Mouse (Mus musculus) left cerebral cortex, adult 18-20 months (tissue): ENCODE data around the gene Zswim5. TPM values are rescaled to one million over a fixed set of nuclear protein-coding genes. Genes with fewer than 3 reads are reported as not detected.
A peak's percentile ranks its signal among the peaks of the same experiment; 100 is the strongest.
"Not testable (repeated sequence)": the region's sequence is repeated elsewhere in the genome, so short reads cannot be mapped to it uniquely, and the experiment has no call there.

ENCODE experiments used
- DNase-seq, 2 experiments: peaks; one replicate each; pipeline ENCODE4 v3.0.0; 2021 to 2022; ENCODE audit warnings: low spot score in 2 of 2, mixed read lengths in 1 of 2
- long read RNA-seq, 2 experiments: library from polyadenylated mRNA; stranded (forward); transcript quantifications; one replicate each; pipeline ENCODE4 v2.0.0; 2021
- total RNA-seq, 2 experiments: library from RNA; stranded (reverse); gene quantifications; 2 replicates each; pipeline ENCODE4 v1.2.3; 2021

Gene Zswim5
- total RNA-seq: 10 to 100 TPM in 1 of 2 experiments, 1 to 10 TPM in 1; 9.6 to 10.9 TPM
- long read RNA-seq, experiment 1, full-length matches to known transcripts: 2 of 4 reads
- long read RNA-seq, experiment 1, partial matches to known transcripts: 2 of 4 reads
- long read RNA-seq, experiment 1, other reads (novel, unspliced or antisense): 0 of 4 reads
- long read RNA-seq, experiment 2, full-length matches to known transcripts: 1 of 3 reads
- long read RNA-seq, experiment 2, partial matches to known transcripts: 1 of 3 reads
- long read RNA-seq, experiment 2, other reads (novel, unspliced or antisense): 1 of 3 reads

DNA sequence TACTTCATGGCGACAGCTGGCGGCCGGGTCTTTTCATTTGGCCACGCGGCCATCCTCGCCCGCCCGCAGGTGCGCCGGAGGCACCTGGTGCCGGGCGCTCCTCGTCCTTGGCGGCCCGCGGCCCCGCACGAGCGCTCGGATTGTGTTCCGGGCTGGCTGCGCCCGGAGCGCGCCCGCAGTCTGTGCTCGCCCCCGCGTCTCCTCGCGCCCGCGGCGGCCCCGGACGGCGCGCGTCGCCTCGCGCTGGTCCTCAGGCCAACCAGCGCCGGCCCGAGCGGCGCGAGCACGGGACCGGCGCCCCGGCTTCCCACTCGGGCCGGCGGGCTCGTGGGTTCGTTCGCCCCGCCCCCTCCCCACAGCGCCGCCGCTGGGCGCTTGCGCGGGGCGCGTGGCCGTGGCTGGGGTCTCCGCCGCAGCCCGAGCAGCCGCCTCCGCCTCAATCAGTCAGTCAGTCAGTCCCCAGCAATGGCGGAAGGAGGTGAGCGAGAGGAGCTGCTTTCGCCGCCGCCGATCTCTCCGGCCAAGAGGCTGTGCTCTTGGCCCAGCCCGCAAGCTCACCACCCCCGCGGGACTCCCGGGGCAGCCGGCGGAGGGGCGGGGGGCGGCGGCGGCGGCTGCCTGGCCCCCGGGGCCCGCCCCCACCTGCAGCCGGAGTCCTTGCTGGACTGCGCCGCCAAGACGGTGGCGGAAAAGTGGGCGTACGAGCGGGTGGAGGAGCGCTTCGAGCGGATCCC is at the start of gene Zswim5:
Gene Zswim5 (plus strand): TSS at position 382 of the 734 bp plus-strand sequence.
- peak; percentile 63 to 83 for DNase-seq

DNA sequence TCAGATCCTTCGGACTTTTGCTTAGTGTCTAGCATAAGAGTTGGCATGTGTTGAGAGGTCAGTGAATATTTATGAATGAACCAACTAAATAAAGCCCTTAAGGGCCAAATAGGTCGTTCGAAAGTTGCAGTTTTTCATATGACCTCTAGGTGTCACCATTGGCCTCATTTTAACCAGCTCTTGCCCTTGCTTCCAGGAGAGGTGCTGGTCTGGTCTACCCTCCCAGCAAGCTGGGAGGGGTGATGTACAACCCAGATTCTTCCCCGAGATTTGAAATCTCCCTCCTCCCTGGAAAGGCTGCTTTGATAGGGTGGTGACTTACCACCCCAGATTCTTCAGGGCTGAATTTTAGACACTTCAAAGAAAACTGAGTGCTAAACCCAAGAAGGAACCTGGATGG is 49.4 kb upstream of the Zswim5 start:
- no peak for DNase-seq

DNA sequence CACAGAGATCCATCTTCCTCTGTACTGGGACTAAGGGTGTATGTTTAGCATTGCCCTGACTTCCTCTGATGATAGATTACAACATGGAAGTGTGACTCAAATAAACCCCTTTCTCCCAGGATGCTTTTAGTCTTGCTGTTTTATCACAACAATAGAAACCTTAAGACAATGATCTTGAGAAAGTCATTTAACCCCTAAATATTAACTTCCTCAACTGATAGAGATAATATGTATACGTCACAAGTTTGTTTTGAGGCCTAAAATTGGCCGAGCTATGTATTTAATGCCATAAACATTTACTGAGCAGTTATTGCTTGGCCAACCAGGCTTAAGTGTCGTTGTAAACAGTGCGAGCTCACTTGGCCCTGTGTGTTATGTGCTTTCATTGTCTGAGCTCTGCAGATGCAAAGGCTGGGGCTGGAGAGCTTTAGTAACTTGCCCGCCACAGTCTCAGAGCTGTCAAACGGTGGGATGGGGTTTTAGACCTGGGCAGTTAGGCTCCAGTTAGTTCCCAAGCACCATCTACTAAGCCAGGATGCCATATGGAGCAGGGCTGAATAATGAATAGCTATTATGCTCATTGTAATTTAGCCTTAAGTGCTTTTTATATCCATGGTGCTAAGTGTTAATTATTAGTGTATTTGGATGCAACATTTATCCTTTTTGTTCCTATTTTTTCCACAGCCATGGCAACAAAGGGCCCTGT is 47.7 kb upstream of the Zswim5 start:
- no peak for DNase-seq

DNA sequence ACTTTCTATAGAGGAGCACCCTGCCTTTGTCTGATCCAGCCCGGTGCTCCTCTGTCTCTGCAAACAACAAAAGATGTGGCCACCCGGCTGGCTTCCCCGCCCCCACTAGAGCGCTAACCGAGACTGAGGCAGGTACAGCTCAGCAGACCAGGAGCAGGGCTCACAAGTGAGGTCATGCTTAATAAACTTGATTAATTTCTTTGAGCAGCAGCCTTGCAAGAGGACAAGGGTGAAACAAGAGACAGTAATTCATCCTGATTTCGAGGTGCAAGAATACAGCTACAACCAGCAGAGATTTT is 47.2 kb upstream of the Zswim5 start:
- DNase-seq: no peak

DNA sequence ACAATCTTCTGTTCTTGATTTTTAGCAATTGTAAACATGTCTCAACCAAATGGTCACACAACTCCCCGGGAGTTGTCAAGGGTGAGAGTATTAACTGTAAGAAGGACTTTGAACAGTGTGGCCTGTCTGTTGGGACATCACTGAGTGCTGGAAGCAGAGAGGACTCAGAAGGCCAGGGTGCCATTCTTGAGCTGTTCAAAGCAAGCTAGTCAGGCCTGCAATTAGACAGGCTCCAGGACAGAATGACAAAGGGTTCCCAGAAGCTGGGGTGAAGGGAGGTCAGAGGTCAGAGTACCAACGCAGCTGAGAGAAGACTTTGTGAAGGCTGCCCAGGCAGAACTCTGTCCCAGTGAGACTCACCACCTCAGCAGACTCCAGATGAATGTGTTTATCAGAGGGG is 38.2 kb upstream of the Zswim5 start:
- no peak for DNase-seq

DNA sequence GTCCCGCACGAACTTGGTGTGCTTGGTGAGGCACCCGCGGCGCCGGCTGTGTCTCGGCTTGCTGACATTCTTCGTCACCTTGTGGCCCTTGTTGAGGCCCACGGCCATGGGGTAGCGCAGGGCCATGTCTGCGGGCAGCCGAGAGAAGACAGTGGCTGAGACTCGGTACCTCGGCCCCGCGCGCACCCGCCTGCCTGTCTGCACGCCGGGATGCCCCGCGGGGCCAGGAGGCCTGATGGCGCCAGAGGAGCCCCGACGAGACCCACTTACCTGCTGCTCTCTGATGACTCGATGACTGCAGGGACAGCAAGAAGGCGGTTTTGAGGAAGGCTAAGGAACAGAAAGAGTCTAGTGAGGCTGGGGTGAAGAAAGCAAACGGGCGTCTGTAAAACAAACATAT is 37.1 kb upstream of the Zswim5 start:
- not testable (repeated sequence) for DNase-seq

DNA sequence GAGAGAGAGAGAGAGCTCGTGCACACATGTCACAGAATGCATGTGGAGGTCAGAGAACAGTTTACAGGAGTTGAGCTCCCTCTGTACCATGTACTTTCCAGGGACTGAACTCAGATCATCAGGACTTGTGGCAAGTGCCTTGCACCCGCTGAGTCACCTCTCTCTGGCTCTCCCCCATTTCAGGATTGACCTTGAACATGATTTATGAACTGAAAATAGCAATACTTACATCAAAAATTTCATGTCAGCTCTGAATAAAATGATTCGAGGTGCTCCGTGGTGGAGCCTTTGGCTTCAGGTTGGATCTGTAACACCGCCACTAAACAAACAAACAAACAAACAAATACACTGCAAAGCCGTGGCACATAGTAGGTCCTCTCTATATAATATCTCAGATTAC is 36.3 kb upstream of the Zswim5 start:
- no peak for DNase-seq

DNA sequence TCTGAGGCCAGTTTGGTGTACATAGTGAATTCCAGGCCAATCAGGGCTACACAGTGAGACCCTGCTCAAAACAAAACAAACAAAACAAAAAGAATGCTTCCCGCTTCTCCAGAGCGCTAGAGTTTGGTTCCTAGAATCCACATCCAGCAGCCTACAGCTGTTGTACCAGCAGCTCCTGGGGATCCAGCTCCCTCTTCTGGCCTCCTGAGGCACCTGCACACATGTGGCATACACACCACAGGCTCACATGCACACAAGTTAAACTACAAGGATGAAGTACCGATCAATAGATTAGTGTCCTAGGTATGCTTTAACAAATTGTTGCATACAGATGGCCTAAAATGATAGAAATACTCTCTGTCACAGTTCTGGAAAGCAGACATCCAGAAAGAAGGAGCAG is 32.9 kb upstream of the Zswim5 start:
- DNase-seq: no peak

DNA sequence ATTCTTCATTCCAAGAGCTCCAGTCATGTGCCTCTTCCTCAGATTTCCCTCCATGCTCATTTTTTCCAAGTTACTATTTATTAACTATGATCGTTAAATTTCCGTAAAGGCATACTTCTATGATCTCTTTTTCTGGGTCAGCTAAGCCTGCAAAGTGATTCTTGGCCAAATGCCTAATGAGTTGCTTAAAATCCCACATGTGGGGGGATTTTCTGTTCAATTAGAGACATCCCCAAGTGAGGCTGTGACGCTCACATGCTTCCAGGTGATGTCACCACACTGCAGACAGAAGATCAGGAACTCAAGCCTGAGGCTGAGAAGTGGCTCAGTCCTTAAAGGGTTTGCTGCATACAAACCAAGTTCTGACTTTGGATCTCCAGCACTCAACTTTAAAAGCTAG is 27.3 kb upstream of the Zswim5 start:
- DNase-seq: no peak

DNA sequence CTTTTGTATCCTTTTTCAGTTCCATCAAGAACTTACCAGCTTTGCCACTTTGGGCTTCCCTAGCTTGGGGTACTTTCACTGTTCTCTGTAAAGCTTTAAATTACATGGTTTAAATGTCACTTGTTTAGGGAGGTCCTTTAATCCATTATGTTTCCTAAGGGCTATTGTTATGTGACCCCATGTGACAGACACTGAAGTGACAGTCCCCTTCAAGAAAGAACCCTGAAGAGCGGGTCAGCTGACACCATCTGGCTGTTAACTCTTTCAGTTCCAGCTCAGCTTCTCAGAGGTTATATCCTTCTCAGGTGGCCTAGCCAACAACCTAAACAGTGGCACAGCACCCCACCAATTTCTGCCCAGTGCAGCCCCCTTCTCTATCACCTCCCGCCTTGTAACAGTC is 22.9 kb upstream of the Zswim5 start:
- no peak for DNase-seq

DNA sequence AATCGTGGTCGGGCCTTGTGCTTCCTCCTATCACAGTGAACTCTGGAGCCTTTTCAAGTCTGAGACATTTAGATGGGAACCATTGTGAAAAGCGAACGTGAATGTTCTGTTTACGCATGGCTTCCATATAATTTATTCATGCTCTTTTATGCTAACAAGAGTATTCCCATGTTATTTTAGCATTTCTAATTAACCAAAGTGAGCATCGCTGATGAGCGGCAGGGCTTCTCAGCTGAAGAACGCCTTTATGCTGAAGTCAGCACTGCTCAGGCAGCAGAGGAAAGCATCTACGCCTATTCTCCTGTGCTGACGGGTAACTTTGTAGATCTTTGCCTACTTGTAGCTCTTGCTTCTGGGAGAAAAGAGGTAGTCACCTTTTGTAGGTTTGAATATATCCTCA is 20.0 kb upstream of the Zswim5 start:
- no peak for DNase-seq

DNA sequence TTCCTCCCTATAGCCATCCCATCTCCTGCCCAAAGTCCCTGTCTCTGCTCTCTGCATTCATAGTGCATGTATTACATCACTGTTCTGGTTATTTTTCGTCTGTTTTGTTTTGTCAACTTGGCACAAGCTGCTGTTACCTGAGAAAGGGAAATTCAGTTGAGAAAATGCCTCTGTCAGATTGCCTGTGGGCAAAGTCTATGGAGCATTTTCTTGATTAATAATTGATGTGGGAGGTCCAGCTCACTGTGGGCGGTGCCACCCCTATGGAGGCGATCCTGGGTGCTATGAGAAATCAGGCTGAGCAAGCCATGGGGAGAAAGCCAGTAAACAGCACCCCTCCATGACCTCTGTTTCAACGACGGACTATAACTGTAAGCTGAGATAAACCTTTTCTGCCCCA is 17.5 kb upstream of the Zswim5 start:
- no peak for DNase-seq

DNA sequence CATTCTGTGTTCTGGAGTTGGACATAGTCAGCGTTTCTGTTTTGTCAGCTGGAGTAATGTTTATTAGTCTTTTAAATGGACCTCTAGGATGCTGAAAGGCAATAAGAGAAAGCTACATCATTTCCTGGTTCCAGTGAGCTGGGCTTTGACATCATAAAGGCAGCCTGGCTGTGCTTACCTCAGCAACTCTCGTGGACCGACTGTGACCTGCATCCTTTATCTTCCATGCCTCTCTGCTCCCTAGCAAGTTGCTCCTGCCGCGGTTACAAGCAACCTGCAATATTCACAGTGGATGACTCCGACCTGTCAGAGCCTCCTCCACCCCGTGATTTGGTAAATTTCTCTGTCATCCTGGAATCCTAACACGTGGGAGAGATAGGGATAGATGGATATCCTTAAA is 15.2 kb upstream of the Zswim5 start:
- DNase-seq: no peak

DNA sequence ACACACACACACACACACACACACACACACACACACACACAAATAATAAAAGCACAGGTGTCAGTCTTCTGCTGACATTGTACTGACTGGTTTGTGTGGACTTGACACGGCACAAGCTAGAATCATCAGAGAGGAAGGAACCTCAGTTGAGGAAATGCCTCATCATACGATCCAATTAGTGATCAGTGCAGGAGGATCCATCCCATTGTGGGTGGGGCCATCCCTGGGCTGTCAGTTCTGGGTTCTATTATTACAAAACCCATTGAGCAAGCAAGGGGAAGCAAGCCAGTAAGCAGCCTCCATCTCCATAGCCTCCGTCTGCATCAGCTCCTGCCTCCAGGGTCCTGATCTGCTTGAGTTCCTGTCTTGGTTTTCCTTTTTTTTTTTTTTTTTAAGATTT is 7.3 kb upstream of the Zswim5 start:
- no peak for DNase-seq

DNA sequence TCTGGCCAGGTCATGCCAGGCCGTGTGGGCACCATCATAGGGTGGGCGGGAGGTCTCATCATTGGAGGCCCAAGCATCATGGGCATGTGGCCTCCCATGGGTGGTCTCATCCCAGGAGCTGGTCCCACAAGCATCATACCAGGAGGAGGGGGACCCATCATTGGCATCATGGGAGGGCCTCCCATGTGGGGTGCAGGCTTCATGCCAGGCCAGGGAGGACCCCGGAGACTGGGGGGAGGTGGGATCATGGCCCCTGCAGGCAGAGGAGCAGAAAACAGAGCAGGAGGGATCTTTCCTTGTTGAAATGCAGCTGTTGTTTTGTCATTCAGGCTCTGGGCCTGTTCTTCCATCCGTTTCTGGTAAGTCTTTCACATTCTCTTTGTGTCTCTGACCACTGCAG is 2.6 kb upstream of the Zswim5 start:
- no peak for DNase-seq

DNA sequence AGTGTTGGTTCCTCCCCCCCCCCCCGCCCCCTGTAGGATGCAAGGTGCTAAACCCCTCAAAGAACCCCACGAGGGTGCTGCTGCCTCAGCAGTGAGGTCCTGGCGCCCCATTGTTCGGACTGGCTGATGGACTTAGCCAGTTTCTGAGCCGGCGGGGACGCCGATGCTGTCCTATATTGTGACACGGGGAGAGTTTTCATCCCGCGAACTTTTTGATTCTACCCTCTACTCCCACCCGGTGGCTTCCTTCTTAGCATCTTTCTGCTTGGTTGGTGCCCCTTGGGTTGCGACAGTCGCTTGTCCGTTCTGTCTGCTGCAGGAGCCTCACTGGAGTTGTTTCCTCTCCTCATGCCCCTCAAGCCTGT is 564 bp upstream of the Zswim5 start:
- peak in 1 of 2 experiments; percentile 11 for DNase-seq

DNA sequence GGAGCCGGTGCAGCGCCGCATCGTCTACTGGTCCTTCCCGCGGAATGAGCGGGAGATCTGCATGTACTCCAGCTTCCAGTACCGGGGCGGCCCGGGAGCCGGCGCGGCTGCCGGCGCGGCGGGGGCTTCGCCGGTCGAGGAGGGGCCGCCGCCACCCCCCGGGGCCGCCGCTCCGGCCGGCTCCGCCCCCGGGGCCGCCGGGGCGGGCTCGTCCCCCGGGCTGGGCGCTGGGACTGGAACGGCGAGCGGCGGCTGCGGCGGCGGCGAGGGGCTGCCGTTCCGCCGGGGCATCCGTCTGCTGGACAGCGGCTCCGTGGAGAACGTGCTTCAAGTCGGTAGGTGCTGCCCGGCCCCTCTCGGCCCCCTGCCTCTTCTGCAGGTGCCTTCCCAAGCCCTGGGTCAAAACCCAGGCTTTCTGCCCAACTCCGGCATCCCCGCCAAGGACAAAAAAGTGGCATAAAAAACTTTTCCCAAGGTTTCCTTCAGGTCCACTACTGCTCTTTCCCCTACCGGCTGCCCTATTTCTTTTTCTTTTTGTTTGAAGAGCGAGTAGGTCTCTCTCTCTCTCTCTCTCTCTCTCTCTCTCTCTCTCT is 649 bp downstream of the Zswim5 start:
- peak in 1 of 2 experiments; percentile 5 for DNase-seq

DNA sequence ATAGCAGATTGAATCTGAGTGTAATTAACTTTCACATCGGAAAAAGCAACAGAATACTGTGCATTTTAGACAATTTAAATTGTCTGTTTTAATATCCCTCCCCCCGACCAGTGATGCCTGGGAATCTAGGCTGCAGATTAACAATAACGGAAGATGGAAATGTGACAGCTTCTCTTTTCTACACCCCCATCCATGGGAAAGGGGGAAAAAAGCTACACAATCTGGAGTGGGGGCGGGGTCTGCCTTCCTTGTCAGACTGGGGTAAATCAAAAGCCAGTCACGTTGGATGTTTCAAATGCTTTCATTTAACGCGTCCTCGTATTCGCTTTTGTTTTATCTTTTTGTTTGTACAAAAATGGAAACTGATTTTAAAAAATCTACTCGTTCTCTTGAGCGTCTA is 1.3 kb downstream of the Zswim5 start:
- DNase-seq: peak in 1 of 2 experiments; percentile 7

DNA sequence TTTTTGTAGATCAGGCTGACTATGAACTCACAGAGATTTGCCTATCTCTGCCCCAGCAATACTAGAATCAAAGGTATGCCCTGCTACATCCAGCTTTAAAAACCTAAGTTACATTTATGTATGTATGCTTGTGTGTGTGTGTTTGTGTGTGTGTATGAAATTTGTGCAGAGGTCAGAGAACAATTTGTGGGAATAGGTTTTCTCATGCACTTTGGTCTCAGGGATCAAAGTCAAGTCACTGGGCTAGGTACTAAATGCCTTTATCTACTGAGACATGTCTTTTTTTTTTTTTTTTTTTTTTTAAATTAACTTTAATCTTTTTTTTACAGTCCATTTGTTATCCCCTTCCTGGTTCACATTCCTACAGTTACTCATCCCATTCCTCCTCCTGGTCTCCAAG is 5.5 kb downstream of the Zswim5 start:
- DNase-seq: no peak

DNA sequence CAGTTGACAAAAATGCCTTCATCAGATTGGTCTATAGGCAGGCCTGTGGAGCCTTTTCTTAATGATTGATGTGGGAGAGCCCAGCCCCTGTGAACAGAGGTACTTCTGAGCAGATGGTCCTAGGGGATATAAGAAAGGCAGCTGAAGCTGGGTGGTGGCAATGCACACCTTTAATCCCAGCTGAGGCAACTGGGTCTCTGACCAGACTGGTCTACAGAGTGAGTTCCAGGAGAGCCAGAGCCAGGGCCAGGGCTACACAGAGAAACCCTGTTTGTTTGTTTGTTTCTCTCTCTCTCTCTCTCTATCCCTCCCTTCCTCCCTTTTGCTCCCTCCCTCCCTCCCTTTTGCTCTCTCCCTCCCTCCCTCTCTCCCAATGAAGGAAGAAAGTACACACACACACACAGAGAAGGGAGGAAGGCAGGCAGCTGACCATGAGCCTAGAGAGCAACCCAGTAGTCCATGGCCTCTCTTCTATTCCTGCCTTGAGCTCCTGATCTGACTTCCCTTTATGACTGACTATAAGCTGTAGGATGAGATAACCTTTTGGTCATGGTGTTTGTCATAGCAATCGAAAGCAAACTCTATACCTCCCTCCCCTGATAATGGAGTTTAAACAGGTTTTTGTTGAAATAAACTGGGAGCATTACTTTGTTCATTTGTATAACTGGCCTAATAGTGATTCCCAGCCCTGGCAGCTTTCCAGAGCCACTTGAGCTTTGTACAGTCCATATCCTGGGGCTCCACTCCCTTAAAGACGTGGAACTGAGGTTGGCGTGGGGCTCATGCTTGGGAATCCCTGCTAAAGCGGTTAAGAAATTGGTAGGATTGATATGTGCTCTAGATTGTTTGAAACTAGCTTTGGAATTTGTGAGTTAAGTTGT is 17.3 kb downstream of the Zswim5 start:
- DNase-seq: no peak

DNA sequence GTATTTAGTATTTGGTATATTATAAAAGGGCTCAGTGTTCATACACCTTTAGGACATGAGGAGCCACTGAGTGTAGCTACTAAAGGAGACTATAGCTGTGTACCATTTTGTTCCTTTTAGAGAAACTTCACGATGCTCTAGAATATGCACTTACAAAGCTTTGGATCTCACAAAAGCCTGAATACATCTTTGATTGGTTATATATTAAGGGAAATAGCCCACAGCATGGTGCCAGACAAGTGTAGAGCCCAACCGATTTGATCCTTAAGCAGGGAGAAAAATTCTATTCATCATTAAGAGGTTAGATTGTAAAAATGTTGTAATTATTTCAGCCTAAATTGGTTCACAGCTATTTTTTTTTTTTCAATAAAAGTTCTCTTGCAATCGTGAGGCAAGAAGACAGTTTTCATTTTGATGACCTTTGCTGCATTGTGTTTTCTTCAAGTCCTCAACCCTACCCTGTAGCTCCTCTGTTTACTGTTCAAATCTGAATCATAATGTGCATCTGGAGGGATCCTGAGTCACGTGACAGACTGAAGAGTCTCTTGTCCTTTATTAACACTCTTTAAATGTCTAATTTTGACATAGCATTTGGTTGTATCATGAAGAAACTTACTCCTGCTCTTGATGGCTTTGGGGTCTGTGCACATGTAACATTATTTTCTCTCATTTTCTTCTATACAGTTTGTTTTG is 33.5 kb downstream of the Zswim5 start:
- no peak for DNase-seq
